Mouse (Mus musculus) heart, postnatal 10 days (tissue): ENCODE measurements around the gene Srgap3. TPM values are rescaled to one million over a fixed set of nuclear protein-coding genes. Genes with fewer than 3 reads are reported as not detected.
"Not testable (repeated sequence)": the region's sequence is repeated elsewhere in the genome, so short reads cannot be mapped to it uniquely, and the experiment has no call there.

ENCODE experiments used
- DNase-seq, 2 experiments: peaks; one replicate each; pipeline ENCODE4 v3.0.0; 2021
- intact Hi-C: fragments of 180-260 bp; cut with DNase I; formaldehyde crosslinking; loops from one replicate; pipeline ENCODE4 v1.15.1; 2025
- total RNA-seq, 2 experiments: library from RNA; stranded (reverse); gene quantifications; 2 replicates each; pipeline ENCODE4 v1.2.3; 2021

The Srgap3 gene
- total RNA-seq, 2 experiments from 2014 or later: 2.6 to 2.9 TPM

GRCm38 (mm10) chr6:112770996-112771395, 176.1 kb downstream of the Srgap3 start:
- intact Hi-C loops: loop anchor here (10.0 kb wide), 1 partner anchor 276 kb away; no protein-coding TSS in a partner anchor

GRCm38 (mm10) chr6:112758541-112758940, 188.5 kb downstream of the Srgap3 start:
- DNase-seq: peak; percentile 34 to 45

More at GRCm38 (mm10) chr6:112770996-112771395, 176.1 kb downstream of the Srgap3 start:
- DNase-seq: no peak

GRCm38 (mm10) chr6:112756866-112757265, 190.2 kb downstream of the Srgap3 start:
- intact Hi-C loops: no loop called here
- DNase-seq: no peak

More at GRCm38 (mm10) chr6:112758541-112758940, 188.5 kb downstream of the Srgap3 start:
- intact Hi-C loops: no loop called here

- no peak for DNase-seq
- intact Hi-C loops: no loop called here
These were observed 192.1 kb downstream of the Srgap3 start for GRCm38 (mm10) chr6:112754994-112755393.

GRCm38 (mm10) chr6:112752517-112752916, 194.5 kb downstream of the Srgap3 start:
- no peak for DNase-seq
- intact Hi-C loops: no loop called here

GRCm38 (mm10) chr6:112752007-112752406, 195.1 kb downstream of the Srgap3 start:
- DNase-seq: no peak
- intact Hi-C loops: no loop called here

GRCm38 (mm10) chr6:112742297-112742696, 204.8 kb downstream of the Srgap3 start:
- intact Hi-C loops: no loop called here
- no peak for DNase-seq

GRCm38 (mm10) chr6:112741766-112742165, 205.3 kb downstream of the Srgap3 start:
- no peak for DNase-seq
- intact Hi-C loops: no loop called here

GRCm38 (mm10) chr6:112739635-112740034, 207.4 kb downstream of the Srgap3 start:
- intact Hi-C loops: no loop called here
- DNase-seq: no peak

- no peak for DNase-seq
- intact Hi-C loops: no loop called here
These were observed 208.1 kb downstream of the Srgap3 start for GRCm38 (mm10) chr6:112738924-112739323.

GRCm38 (mm10) chr6:112736471-112736870, 210.6 kb downstream of the Srgap3 start:
- intact Hi-C loops: no loop called here
- DNase-seq: no peak

GRCm38 (mm10) chr6:112735054-112735453, 212.0 kb downstream of the Srgap3 start:
- intact Hi-C loops: no loop called here
- no peak for DNase-seq

GRCm38 (mm10) chr6:112733942-112734341, 213.1 kb downstream of the Srgap3 start:
- intact Hi-C loops: no loop called here
- no peak for DNase-seq

GRCm38 (mm10) chr6:112732434-112732833, 214.6 kb downstream of the Srgap3 start:
- intact Hi-C loops: no loop called here

GRCm38 (mm10) chr6:112731386-112731785, 215.7 kb downstream of the Srgap3 start:
- intact Hi-C loops: no loop called here
- no peak for DNase-seq

More at GRCm38 (mm10) chr6:112732434-112732833, 214.6 kb downstream of the Srgap3 start:
- no peak for DNase-seq

GRCm38 (mm10) chr6:112728760-112729422, 218.2 kb downstream of the Srgap3 start:
- DNase-seq: peak; percentile 71 to 72
- intact Hi-C loops: no loop called here

GRCm38 (mm10) chr6:112725468-112725867, 221.6 kb downstream of the Srgap3 start:
- no peak for DNase-seq
- intact Hi-C loops: no loop called here

- intact Hi-C loops: no loop called here
These were observed 226.5 kb downstream of the Srgap3 start for GRCm38 (mm10) chr6:112720409-112721080.

GRCm38 (mm10) chr6:112719983-112720382, 227.1 kb downstream of the Srgap3 start:
- intact Hi-C loops: loop anchor here (5.0 kb wide), 1 partner anchor 62 kb away; no protein-coding TSS in a partner anchor
- no peak for DNase-seq

More at GRCm38 (mm10) chr6:112720409-112721080, 226.5 kb downstream of the Srgap3 start:
- no peak for DNase-seq

- DNase-seq: peak; percentile 30 to 40
- intact Hi-C loops: loop anchor here (1.0 to 5.0 kb wide), 2 partner anchors 65 to 284 kb away; no protein-coding TSS in a partner anchor
These were observed 229.9 kb downstream of the Srgap3 start for GRCm38 (mm10) chr6:112717168-112717567.

- intact Hi-C loops: no loop called here
- no peak for DNase-seq
These were observed 233.1 kb downstream of the Srgap3 start for GRCm38 (mm10) chr6:112713951-112714350.

GRCm38 (mm10) chr6:112702296-112702695, 244.8 kb downstream of the Srgap3 start:
- intact Hi-C loops: loop anchor here (5.0 kb wide), 1 partner anchor 80 kb away; no protein-coding TSS in a partner anchor
- DNase-seq: not testable (repeated sequence)
